Mouse (Mus musculus) forebrain, embryonic 11.5 days (tissue): ENCODE measurements at regions not wholly inside any gene's neighbourhood (a gene's known extent, or its start where the extent isn't known, plus 50 kb on each side); places are given as distances from the start of the nearest gene placed in this dataset.
A peak's percentile ranks its signal among the peaks of the same experiment; 100 is the strongest.

Experiments
- ATAC-seq: fragments of 200-750 bp; cut with Nextera tagmentation; replicated peaks from 2 replicates; pipeline ENCODE4 v1.8.0; 2017; ENCODE audit warnings: moderate TSS enrichment; ENCODE audit not compliant: low FRiP score
- DNase-seq: peaks from one replicate; pipeline ENCODE4 v3.0.0-alpha.2; 2017; ENCODE audit warnings: low spot score
- H3K27ac ChIP-seq: fragments of 300-500 bp; sonication (generic); 2 replicates; pipeline ENCODE4 v1.5.1; 2014; ENCODE audit warnings: low read depth, low read length
- H3K27me3 ChIP-seq: fragments of 300-500 bp; sonication (generic); 2 replicates; pipeline ENCODE4 v1.6.1; 2014; ENCODE audit warnings: mild to moderate bottlenecking, low read length, mixed read lengths; ENCODE audit not compliant: control insufficient read depth, insufficient read depth
- H3K36me3 ChIP-seq: fragments of 300-500 bp; sonication (generic); 2 replicates; pipeline ENCODE4 v1.6.1; 2014; ENCODE audit warnings: mild to moderate bottlenecking, low read length, moderate library complexity, mixed read lengths; ENCODE audit not compliant: control insufficient read depth, insufficient read depth
- H3K4me1 ChIP-seq: fragments of 300-500 bp; sonication (generic); replicated peaks from 2 replicates; pipeline ENCODE4 v1.6.1; 2014; ENCODE audit warnings: low read length, mixed read lengths; ENCODE audit not compliant: control insufficient read depth, insufficient read depth
- H3K4me2 ChIP-seq: fragments of 300-500 bp; sonication (generic); 2 replicates; pipeline ENCODE4 v1.6.1; 2014; ENCODE audit warnings: low read depth, mild to moderate bottlenecking, low read length, moderate library complexity, mixed read lengths; ENCODE audit not compliant: severe bottlenecking
- H3K4me3 ChIP-seq: fragments of 300-500 bp; sonication (generic); 2 replicates; pipeline ENCODE4 v1.5.1; 2014; ENCODE audit warnings: low read depth, low read length
- H3K9ac ChIP-seq: fragments of 300-500 bp; sonication (generic); 2 replicates; pipeline ENCODE4 v1.6.1; 2014; ENCODE audit warnings: low read length
- H3K9me3 ChIP-seq: fragments of 300-500 bp; sonication (generic); 2 replicates; pipeline ENCODE4 v1.6.1; 2016; ENCODE audit warnings: low read length, mixed read lengths; ENCODE audit not compliant: control insufficient read depth
- WGBS: fragments of 180-500 bp; shearing (Covaris S2); extraction: QIAGEN DNeasy Blood & Tissue Kit; methylation state at CpG from one replicate; pipeline ENCODE4 v1.1.7; 2014; 5-methylcytosine and 5-hydroxymethylcytosine counted together

DNA sequence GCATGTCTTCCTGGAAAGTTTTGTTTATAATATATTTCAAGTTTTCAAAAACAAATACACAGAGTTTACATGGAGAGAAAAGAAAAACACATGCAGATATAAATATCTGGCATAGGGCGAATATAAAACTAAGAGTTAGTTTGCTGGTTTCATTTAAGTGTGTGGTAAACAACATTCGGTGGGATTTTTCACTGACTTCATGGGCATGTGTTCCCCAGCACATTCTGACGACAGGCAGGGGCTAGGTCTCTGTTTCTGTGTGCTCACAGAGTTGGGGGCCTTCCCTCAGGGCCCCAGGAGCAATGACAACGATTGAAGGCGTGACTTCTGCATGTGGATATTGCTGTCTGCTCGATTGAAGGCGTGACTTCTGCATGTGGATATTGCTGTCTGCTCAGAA is 193.3 kb upstream of the Npvf start:
- no peak overlapping the region for H3K27ac ChIP-seq
- ATAC-seq, result no peak
- WGBS, result 84% methylated on average over 7 of the region's 7 CpGs

DNA sequence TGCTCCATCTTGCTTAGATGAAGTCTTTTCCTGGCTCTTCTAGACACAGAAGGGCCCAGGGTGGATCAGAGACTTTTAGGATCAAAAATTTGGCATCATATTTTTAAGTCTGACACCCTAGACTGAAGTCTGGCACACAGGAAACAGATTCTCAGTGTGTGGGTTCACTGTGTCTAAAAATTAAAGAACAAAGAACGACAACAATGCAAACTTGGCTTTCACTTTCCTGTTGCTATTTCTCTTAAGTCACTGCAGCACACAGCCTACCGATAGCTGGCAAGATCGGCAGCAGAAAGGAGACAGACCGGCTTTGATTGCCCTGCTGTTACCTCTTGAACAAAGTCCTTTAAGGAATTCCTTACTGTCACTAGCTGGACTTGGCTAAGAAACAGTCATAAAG is 204.9 kb upstream of the Npvf start:
- DNase-seq (no peak), ATAC-seq (no peak)
- 88% methylated on average over 4 of the region's 4 CpGs for WGBS
- Histone ChIP-seq H3K27me3 (no peaks in the 10 kb centered on the region), H3K4me2 (no peak overlapping the region), H3K27ac (no peak overlapping the region), H3K36me3 (no peaks in the 10 kb centered on the region), H3K9me3 (no peaks in the 10 kb centered on the region), H3K4me3 (no peak overlapping the region), H3K9ac (no peak overlapping the region), H3K4me1 (no peaks in the 10 kb centered on the region)

More for the DNA sequence above, 193.3 kb upstream of the Npvf start:
- H3K9ac ChIP-seq, result no peak overlapping the region
- no peak overlapping the region for H3K4me3 ChIP-seq
- no peaks in the 10 kb centered on the region for H3K36me3 ChIP-seq
- no peaks in the 10 kb centered on the region for H3K27me3 ChIP-seq
- H3K4me2 ChIP-seq, result no peak overlapping the region
- no peaks in the 10 kb centered on the region for H3K4me1 ChIP-seq
- H3K9me3 ChIP-seq, result no peaks in the 10 kb centered on the region
- no peak for DNase-seq

DNA sequence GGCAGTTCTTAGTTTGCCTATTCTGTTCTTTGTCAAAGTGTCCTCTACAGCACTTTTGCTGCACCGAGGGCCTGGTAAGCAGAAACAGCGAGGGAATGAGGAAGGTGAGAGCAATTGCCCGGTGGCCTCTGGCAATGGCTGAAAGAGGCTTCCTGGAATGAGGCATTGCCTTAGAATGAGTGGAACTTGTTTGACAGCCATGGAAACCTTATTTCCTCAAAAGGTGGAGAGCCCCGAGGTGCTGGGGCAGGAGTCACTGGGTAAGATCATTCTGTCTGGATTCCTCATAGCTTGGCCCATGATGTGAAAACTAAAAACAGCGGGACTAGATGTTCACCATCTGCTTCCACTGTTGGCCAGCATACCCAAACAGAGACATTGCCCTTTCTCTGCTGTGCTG is 223.8 kb upstream of the Npvf start:
- 85% methylated on average over 5 of the region's 5 CpGs for WGBS
- Histone ChIP-seq H3K4me1 (no peaks in the 10 kb centered on the region), H3K9me3 (no peaks in the 10 kb centered on the region), H3K4me3 (no peak overlapping the region), H3K9ac (no peak overlapping the region), H3K27ac (no peak overlapping the region), H3K4me2 (no peak overlapping the region), H3K36me3 (no peaks in the 10 kb centered on the region), H3K27me3 (no peaks in the 10 kb centered on the region)
- no peak for ATAC-seq
- DNase-seq, result no peak

DNA sequence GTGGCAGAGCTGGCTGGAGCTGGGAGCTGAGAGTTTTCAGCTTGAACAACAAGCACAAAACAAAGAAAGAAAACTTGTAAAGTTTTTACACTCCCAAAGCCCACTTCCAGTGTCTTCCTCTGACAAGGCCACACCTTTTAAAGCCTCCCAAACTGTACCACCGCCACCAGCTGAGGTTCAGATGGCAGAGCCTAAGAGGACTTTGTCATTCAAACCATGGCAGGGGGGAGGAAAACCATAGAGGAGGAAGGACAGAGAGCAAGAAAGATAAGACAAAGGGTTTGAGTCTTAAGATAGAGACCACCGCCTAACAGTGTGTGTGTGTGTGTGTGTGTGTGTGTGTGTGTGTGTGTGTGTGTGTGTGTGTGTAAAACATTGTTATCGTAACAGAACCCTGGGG is 228.1 kb upstream of the Npvf start:
- no peak overlapping the region for H3K4me2 ChIP-seq
- ATAC-seq (no peak), DNase-seq (no peak)
- no peak overlapping the region for H3K27ac ChIP-seq
- no peak overlapping the region for H3K9ac ChIP-seq
- no peaks in the 10 kb centered on the region for H3K9me3 ChIP-seq
- H3K27me3 ChIP-seq, result no peaks in the 10 kb centered on the region
- H3K36me3 ChIP-seq, result no peaks in the 10 kb centered on the region
- H3K4me1 ChIP-seq, result no peaks in the 10 kb centered on the region
- 70% methylated on average over 3 of the region's 3 CpGs for WGBS
- H3K4me3 ChIP-seq, result no peak overlapping the region

DNA sequence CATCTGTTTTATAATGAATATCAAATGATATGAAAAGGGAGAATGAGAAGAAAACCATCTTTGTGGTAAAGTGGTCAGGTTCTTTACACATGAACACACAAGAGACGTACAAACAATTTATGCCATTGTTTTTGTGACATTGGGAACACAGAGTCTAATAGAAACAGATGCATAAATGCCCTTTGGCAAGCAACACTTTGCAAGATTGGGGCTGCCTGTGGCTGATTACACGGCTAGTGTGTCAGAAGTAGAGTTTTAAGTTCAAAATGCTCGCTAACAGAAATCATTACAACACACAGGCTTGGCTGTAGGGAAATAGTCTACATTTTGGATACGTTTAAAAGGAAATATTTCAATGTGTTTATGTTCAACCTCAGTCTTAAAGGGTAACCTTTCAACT is 228.5 kb upstream of the Npvf start:
- DNase-seq, result no peak
- no peak for ATAC-seq
- no peak overlapping the region for H3K4me2 ChIP-seq
- no peaks in the 10 kb centered on the region for H3K4me1 ChIP-seq
- no peaks in the 10 kb centered on the region for H3K9me3 ChIP-seq
- no peak overlapping the region for H3K27ac ChIP-seq
- WGBS, result 80% methylated on average over 4 of the region's 4 CpGs
- no peak overlapping the region for H3K9ac ChIP-seq
- H3K36me3 ChIP-seq, result no peaks in the 10 kb centered on the region
- H3K4me3 ChIP-seq, result no peak overlapping the region
- no peaks in the 10 kb centered on the region for H3K27me3 ChIP-seq

DNA sequence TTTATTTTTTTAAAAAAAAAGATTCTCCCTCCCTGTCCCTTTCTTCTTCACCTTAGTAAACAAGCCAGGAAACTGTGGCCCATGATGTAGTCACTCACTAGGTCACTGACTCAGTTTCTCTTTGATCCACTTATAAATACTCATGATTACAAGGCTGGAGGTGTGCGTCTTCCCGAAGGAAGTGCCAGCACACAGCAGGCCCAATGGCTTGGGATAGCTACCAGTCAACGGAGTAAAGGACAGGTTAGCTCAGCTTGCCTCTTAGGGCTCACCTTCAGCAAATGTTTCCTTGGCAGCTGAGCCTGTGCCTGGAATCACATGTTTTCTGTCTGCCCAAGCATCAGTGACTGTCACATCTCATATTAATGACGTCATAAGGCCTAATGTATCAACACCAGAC is 230.8 kb upstream of the Npvf start:
- H3K9me3 ChIP-seq, result no peaks in the 10 kb centered on the region
- ATAC-seq (no peak), DNase-seq (no peak)
- no peak overlapping the region for H3K4me2 ChIP-seq
- H3K9ac ChIP-seq, result no peak overlapping the region
- no peak overlapping the region for H3K27ac ChIP-seq
- no peaks in the 10 kb centered on the region for H3K4me1 ChIP-seq
- H3K36me3 ChIP-seq, result no peaks in the 10 kb centered on the region
- WGBS, result 96% methylated on average over 4 of the region's 4 CpGs
- no peaks in the 10 kb centered on the region for H3K27me3 ChIP-seq
- H3K4me3 ChIP-seq, result no peak overlapping the region

DNA sequence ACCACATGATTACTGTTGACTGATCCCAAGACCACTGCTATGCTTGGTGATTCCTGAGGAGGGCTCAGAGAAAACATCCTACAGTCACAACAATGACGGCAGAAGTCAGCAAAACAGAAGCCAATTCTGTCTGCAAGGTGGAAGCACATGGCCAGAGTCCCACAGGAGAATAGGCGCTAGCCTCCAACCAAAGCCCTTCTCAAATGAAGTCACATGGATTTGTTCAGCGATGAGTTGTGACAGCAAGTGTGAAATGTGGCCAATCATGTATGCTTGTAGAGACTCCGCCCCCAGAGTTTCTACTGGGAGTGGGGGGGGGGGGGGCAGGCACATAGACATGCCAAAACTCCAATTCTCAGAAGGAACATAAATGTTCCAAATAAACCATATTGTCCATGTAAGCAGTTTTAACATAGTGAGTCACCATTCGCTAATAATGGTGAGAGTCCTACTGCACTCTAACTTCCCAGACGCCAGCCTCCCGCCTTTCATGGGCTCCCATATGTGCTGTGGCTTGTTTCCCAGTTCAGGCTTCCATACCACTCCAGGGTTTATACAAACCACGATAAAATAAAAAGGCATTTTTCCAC is 231.6 kb upstream of the Npvf start:
- Histone ChIP-seq H3K27ac (no peak overlapping the region), H3K4me2 (no peak overlapping the region), H3K4me3 (no peak overlapping the region), H3K36me3 (no peaks in the 10 kb centered on the region), H3K9me3 (no peaks in the 10 kb centered on the region), H3K4me1 (peaks cover 5% of the 10 kb centered on the region; the same call in 1 of the 2 replicates), H3K27me3 (no peaks in the 10 kb centered on the region), H3K9ac (no peak overlapping the region)
- 90% methylated on average over 8 of the region's 8 CpGs for WGBS
- ATAC-seq (no peak), DNase-seq (no peak)

DNA sequence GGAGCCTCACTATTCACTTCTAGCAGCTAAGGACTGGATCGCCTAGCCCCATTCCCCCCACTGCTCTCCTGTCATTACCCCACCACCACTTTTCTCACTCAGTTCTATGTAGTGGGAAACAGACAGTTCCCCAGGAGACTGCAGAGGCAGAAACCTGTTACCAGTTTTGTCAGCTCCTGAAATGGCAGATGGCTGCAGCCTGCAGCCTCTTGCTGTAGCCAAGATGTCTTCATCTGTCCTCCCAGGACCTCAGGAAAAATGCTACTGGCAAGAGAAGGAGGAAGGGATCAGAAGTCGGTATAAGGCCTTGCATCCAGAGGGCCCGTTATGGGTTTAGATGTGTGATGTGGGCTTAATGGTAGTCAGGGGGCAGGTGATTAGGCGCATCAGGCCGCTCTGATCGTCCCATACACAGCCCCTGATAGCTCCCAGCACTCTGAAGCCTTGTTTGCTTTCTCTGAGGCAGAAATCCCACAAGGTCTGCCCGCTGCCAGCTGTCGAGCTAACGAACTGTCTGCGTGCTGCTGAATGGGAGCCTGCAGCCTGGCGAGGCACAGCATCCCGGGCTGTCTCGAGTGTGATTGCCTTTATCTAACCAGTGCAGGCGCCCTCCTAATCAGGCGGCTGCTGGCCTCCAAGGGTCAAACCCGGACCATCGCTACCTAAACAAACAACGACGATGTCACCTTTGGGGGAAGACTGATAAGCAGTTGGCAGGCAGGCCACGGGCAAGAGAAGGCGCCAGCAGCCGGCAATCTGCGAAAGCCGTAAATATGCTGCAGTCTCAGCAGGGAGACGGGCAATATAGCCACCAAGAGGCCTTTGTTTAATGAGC is 236.3 kb upstream of the Npvf start:
- H3K9me3 ChIP-seq, result no peaks in the 10 kb centered on the region
- peak overlapping the region; percentile 41 for H3K9ac ChIP-seq
- WGBS, result 28% methylated on average over 25 of the region's 25 CpGs
- no peaks in the 10 kb centered on the region for H3K36me3 ChIP-seq
- ATAC-seq (peak; percentile 74), DNase-seq (peak; percentile 82)
- no peak overlapping the region for H3K4me3 ChIP-seq
- H3K4me2 ChIP-seq, result peak overlapping the region; percentile 22; the same call in 1 of the 2 replicates
- no peaks in the 10 kb centered on the region for H3K27me3 ChIP-seq
- H3K4me1 ChIP-seq, result peaks cover 9% of the 10 kb centered on the region; the same call in 1 of the 2 replicates
- peak overlapping the region; percentile 77 for H3K27ac ChIP-seq

DNA sequence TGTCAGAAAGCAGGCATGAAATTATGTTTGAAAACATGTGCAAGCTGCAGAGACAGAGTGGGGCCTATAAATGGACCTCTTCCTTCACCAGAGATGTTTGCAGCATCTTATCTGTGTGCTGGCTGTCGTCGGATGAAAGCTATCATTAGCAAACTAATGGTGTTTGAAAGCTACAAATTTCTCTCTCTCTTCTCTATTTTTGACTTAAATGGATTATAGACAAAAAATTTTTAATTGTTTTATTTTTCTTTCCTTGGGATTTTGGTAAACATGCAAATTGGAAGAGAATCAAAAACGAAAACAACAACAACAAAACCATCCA is 236.9 kb upstream of the Npvf start:
- Histone ChIP-seq H3K27me3 (no peaks in the 10 kb centered on the region), H3K4me2 (peak overlapping the region; percentile 22; the same call in 1 of the 2 replicates), H3K4me3 (no peak overlapping the region), H3K9ac (peak overlapping the region; percentile 41), H3K36me3 (no peaks in the 10 kb centered on the region), H3K4me1 (peaks cover 9% of the 10 kb centered on the region; the same call in 1 of the 2 replicates), H3K27ac (peak overlapping the region; percentile 77), H3K9me3 (no peaks in the 10 kb centered on the region)
- WGBS, result 72% methylated on average over 3 of the region's 3 CpGs
- ATAC-seq, result no peak
- no peak for DNase-seq
